Mouse (Mus musculus) granulocyte monocyte progenitor cell, adult 5-6 weeks (primary cell): ENCODE measurements at regions not wholly inside any gene's neighbourhood (a gene's known extent, or its start where the extent isn't known, plus 50 kb on each side); places are given as distances from the start of the nearest gene placed in this dataset.

Experiments used
- ATAC-seq: replicated peaks from 2 replicates; pipeline ENCODE4 v1.8.0; 2016; ENCODE audit warnings: mild to moderate bottlenecking, moderate TSS enrichment, inconsistent platforms; ENCODE audit not compliant: poor library complexity, severe bottlenecking

DNA sequence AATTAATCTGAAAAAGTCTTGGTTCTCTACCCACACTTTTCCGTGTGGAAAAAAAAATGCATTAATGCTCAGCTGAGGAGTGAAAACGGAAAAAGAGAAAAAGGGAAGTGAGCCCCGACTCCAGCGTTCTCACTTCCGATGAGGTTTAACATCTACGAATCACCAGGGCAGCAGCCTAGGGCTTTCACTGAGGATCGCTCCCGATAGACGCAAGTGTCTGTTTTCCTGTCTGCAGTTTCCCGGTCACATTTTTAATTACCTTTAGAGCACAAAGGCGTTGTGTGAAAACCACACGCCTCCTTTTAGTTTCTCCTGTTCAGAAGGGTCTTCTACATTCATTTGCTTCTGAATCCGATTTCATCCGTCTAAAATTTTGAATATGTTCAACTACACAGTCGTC is 179.2 kb upstream of the Otx2 start:
- ATAC-seq: peak; percentile 96

DNA sequence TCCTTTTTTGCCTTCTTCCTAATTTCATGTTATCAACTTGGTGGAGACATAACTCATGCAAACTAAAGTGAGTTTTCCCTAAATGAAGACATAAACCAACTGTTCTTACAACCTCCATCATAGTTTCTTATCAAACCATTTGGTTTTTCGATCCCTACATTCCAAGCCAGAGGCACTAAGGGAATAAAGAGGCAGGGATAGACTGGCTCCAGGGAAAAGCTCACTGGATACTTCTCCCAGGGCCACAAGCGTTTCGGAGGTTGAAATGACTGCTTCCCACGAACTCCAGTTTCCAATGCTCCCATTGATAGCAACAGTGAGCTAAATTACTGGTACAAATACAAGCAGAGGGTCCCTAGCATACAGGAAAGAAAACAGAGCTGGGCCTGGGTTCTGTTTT is 178.4 kb upstream of the Otx2 start:
- no peak for ATAC-seq

DNA sequence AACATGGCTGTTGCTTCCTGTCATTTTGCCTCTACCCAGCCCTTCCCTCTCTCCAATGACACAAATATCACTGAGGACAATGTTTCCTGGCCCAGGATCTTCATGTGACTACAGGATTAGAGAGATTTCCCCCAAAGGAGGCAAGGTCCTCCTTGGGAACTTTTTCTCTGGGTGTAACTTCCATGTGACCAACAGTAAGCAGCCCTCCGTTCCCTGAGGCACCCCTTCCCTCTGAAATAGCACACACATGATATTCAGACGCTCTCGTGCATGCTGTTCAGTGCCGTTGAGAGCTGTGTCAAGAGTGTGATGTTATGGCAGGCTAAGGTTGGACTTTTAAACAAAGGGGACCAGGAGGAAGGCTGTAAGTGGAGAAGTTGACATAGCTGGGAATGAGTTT is 169.2 kb upstream of the Otx2 start:
- ATAC-seq: no peak

DNA sequence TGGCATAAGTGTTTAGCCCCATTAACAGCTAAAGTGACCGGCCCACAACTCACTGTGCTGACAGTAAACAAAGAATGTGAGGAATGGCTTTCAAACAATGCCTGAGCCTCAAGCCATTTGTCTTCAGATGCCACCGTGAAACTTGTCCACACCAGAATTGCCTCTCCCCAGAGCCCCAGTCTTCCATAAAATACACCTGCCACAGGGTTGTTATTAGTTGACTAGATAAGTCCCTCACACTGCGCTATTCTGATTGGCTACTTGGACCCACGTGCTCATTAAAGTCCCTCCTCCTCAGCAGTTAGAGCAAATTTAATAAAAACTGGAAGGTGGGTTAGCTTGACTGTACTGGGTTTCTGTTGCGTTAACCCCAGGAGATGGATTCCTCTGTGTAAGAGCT is 167.7 kb upstream of the Otx2 start:
- no peak for ATAC-seq

DNA sequence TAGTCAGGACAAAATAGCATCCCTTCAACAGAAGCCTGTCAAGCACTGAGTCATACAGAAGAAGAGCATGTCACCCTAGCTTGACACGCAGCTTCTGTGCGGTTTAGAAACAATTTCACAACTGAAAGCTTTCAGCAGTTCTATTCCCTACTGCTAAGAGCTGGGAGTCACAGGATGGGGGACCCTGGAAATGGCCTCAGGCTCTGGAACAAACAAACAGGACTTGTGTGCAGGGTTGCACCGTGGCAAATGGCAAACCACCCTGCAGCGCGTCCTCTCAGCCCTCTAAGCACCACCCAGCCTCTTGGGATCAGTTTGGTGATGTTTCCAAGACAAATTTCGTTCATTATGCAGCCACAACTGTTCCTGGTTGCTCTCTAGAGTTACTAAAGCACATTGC is 163.6 kb upstream of the Otx2 start:
- no peak for ATAC-seq

DNA sequence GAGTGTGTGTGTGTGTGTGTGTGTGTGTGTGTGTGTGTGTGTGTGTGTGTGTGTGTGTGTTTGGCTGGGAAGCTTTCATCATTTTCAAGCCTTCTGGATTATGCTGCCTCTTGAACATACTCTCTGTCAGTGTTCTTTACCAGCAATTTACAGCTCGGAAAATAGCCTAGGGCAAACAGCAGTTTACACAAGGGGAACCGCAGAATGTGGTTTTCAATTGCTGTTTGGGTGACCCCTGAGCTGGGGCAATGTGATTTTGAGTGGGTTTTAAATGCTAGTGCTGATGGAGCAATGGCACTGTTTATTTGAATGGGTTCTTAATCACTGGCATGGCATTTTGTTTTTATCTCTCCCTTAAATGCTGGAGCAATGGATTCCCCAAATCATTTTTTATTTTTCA is 162.5 kb upstream of the Otx2 start:
- no peak for ATAC-seq

DNA sequence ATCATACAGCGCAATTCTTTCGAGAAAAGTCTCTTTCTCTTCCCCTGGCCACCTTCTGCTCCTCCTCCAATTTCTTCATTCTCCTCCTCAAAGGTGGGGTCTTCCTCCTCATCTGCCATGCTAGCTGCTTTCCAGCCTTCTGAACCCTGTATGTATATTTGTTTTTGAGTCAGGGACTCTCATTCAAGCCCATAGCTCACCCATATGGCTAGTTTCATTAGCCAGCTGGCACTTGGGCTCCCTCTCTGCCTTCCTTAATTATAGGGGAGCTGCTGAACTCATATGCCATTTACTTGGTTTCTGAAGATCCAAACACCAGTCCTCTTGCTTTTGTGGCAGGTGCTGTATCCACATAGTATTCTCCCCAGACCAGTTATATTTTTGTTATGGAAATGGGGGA is 160.8 kb upstream of the Otx2 start:
- ATAC-seq: no peak

DNA sequence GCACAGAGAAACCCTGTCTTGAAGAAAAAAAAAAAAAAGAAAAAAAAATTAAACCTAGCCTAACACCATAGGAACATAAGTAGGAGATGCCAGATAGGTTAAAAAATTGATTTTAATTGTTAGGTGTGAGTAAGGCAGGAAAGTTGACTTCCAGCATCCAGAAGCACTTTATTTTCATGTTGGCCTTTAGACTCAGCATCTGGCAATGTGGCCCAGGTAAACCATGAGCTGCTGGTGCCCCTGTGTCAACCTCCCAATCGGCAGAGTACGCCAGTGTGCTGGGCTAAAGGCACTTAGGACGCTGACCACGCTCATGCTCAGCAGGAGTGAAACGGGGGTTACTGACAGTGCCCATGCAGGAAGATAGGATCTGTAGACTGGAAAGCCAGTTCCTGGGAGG is 152.8 kb upstream of the Otx2 start:
- no peak for ATAC-seq

DNA sequence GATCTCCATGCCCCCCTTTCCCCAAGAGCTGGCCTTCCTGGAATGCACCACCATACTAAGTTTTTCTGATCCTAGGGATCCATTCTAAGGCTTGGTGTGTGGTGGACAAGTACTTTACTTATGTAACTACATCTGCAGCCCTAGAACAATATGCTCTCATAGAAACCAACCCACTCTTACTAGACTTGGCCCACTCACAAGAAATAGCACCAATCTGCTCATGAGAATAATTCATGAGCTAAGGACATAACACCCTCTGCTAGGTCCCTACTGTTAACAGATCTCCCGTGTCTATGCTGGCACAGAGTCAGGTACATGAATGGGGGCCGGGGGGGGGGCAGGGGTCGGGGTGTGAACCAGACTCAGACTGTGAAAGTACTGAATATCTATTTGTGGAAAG is 150.8 kb upstream of the Otx2 start:
- no peak for ATAC-seq

DNA sequence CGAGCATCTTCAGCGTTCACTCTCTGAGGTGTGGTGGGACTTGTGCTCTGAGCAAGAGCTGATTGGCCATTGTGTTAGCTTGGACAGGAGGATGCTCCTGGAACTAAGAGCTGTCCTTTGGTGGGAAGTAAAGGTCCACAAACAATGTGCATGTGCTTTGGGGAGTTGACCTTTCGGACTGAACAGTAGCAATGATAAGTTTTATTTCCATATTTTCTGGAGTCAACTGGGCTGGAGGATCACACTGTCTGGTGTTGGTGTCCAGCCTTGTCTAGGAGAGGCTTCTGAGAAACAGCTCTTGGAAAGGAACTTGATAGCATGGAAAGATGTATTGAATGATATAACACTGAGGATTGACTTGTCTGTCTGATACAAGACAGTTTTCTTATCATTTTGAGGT is 142.3 kb upstream of the Otx2 start:
- ATAC-seq: no peak

DNA sequence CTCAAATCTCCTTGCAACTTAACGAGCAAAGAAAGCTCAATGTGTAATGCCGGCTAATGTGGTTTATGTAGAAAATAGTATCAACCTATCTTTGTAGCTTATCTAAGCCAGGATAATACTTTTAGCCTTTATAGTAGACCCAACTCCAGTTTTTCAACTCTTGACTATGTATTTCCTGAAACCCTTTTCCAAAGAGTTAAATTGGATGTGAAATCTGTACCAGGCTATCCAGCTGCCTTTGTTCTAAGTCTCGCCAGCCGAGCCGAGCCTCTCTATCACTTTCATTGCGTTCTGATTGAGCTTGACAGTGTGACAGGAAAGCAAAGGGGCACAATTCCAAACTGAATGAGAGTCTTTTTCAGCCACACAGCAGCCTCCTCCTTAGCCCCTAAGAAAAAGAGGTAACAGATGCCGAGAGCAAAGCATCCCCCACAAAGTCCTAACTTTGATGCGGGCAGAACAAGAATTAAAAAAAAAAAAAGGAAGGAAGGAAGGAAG is 141.7 kb upstream of the Otx2 start:
- no peak for ATAC-seq

DNA sequence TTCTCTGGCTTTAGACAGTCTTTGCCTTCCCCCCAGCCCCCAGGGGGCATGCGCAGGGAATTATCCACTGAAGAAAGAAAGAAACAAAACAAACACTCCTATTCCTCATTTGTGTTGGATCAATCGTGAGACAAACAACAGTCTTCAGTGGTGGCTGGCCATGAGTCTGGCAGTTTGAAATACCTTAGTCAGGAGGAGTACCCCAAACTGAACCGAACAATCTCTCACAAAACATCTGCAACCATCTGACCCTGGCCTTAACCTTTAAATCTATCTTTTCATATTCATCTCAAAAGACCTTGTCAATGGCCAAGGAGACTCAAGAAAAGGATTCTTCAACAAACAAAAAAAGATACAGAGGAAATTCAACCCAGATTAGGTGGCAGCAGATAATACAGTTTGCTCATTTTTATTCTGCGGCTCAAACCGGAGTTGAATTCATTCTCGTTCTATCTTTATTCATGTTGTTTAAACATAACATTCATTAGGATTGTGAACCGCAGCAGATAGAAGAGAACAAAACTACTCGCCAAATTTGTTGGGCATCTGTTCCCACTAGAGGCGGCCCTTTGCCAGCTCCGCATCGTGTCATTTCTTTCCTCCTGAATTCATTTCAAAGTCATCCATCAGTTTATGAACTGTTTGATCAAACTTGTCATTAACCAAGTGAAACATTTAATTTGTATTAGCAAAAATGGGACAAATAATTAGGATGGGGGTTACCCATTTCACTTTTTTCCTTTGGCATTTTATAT is 139.3 kb upstream of the Otx2 start:
- ATAC-seq: no peak

DNA sequence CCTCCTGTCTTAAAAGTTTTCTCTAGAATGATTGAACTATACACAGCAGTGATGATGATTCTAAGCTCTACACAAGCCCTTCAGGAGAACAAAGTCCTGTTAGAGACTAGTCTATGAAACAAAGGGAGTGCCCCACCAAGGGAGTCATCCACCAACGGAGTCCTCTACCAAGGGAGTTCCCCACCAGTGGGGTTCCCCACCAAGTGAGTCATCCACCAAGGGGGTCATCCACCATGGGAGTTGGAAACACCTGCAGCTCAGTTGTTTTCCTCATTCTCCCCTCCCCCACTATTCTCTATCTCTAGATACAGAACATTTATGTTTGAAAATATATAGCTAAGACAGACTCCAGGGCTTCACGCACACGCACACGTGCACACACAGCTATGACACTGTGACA is 130.5 kb upstream of the Otx2 start:
- no peak for ATAC-seq

DNA sequence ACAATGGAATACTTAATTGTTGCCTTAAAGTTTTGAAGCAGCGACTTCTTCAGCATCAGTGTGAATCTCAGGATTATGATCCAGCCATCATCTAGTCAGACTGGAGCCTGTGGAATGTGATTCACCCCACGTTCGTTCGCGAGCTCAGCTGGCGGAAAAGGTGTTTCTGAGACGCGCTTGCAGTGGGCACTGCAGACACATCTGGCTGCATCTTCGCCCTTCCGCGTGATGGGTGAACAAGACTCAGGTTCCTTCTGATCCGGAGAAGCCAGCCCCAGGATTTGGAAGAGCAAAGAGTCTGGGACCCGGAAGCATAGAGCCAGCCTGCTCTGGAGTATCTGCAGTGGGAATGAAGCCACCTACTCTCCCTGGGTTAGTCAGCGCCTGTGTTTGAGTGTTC is 127.7 kb upstream of the Otx2 start:
- no peak for ATAC-seq

DNA sequence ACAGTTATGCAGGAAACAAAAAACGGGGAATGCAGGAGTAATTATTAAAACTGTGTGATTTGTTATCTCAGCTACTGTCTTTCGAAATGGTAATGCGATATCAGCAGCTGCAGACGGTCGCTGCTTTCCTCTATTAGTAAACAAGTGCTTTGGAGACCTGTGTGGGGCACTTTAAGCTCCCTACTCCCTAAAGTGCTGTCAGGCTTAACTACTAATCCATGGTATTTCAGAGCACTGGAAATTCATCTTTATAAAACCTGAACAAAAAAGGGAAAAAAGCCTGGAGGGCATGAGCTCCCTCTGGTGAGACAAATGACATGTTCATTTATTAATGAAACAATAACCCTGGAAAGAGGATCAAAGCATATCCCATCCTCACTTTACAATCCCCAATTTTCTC is 127.2 kb upstream of the Otx2 start:
- no peak for ATAC-seq

DNA sequence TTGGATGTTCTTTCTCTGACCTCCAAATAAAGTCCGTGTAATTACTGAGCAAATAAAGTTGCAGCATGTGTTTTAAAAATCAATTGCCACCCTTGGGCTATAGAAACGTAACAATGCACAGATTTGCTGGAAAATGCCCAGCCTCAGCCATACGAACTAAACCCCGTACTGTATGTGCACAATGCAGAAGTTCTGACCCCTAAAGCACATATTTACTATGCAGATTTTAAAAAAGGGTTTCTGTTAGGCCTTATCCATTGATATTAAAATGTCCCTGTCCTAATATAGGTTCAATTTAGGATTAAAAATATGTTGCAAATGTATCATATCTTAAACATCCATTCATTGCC is 126.5 kb upstream of the Otx2 start:
- no peak for ATAC-seq

DNA sequence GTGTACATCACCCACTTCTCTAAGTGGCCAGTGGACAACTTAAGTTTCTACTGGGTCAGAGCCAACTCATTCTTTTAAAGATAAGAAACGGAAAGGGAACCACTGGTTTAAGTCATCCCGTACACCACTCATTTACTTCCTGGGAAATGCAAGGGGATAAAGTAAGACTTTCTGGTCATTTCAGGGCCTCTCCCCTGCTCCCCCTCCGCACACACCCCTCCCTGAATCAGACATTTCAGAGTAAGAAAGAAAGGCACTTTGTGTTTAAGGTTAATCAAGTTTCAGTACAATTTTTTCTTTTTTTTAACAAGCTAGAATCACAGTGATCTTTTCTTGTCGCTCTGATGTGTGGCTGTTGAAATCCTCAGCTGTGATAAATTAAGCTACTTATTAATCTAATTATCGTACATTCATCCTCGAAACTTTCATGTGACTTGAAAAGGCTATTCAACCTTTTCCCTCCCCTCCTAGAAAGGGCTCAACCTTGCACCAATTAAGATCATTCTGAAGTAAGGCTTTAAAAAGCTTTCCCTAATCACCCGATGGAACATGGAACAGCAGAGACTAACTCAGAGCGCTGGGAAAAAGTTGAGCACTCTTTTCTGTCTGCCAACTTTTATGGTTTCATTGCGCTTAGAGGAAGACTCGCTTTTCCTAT is 126.0 kb upstream of the Otx2 start:
- ATAC-seq: no peak

DNA sequence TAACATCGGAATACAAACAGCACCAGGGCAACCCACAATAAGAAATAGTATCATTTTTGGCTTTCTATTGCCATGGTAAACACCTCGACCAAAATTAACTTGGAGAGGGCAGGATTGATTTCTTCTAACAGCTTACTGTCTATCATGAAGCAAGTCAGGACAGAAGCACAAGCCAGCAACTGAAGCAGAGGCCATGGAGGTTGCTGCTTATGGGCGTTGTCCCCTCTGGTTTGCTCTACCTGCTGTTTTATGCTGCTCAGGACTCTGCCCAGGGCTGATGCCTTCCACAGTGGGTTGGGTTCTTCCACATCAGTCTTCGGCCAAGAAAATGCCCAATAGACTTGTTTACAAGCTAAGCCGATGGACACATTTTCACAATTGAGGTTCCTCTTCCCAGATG is 117.9 kb upstream of the Otx2 start:
- no peak for ATAC-seq

DNA sequence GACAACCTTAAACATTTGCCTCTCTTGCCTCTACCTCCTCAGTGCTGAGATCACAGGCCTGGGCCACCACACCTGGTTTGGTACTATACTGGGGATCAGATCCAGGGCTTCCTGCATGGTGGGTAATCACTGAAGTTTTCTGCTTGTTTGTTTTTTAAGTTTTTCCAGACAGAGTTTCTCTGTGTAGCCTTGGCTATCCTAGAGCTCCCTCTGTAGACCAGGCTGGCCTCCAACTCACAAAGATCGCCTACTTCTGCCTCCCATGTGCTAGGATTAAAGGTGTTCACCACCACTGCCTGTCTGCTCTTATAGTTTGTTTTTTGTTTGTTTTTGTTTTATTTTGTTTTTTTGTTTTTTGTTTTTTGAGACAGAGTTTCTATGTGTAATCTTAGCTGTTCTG is 105.7 kb upstream of the Otx2 start:
- no peak for ATAC-seq

DNA sequence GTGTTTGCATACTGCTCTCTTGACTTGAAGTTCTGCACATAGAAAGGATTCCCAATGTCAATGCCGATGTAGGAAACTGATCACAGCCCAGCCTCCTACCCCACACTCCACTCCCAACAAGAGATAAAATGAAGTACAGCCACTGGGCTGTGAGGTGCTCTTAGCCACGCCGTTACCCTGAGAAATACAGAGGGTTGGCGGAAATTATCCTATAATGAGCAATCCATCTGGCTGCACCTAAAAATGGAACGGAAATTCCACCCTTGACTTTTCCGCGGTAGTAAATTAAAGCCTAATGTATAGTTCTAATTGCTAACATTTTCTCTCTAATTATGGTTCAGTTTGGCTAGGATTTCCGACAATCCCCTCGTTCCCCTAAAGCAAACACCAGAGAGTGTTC is 97.2 kb upstream of the Otx2 start:
- ATAC-seq: no peak

DNA sequence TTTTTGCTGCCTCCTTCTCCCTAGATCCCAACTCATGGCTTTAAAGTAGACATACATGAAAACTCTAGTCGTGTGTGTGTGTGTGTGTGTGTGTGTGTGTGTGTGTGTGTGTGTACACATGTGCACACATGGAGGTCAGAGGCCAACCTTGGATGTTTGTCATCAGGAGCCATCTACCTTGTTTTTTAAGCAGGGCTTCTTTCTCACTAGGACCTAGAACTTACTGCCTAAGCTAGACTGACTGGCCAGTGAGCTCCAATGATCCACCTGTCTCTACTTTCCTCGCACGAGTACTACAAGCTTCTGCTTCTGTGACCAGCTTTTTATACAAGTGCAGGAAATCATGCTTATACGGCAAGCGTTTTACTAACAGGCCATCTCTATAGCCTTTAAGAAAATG is 89.1 kb upstream of the Otx2 start:
- no peak for ATAC-seq

DNA sequence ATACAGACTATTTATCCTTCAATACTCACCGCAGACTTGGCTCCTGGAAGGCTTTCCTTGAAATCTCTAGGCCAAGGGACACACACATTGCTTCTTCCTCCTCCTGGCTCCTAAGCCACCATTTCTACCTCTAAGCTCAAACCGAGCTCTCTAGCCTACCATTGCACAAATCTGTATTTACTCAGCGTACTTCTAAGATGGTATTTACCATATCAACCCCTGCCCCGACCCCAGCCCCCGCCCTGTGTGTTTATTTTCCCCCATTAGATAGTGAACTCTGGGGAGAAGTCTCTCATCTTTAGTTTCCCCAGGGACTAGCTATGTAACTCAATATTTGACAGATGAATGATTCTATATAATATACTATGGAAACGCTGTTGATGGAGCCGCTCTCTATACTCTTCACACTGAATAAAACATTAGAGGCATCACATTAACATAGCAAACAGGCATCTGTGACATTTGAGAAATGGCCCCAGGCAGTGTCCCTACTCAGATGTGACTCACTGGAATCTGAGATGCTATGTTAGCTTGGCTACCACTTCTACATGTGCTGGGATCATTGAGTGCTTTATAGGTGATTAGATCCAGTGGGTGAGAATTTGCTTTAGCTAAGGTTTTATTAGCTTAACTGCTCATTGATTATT is 87.5 kb upstream of the Otx2 start:
- no peak for ATAC-seq
